Mouse (Mus musculus) heart, adult 18-20 months (tissue): ENCODE results near the gene Gtf2e1. TPM values are rescaled to one million over a fixed set of nuclear protein-coding genes. Genes with fewer than 3 reads are reported as not detected.

Source experiments
- DNase-seq, 2 experiments: peaks; one replicate each; pipeline ENCODE4 v3.0.0; 2021 to 2022; ENCODE audit warnings: mixed read lengths in 1 of 2
- long read RNA-seq, 2 experiments: library from polyadenylated mRNA; stranded (forward); transcript quantifications; one replicate each; pipeline ENCODE4 v2.0.0; 2021
- total RNA-seq, 2 experiments: library from RNA; stranded (reverse); gene quantifications; 2 replicates each; pipeline ENCODE4 v1.2.3; 2021

Gtf2e1 gene
- 1 to 10 TPM; 6.7 to 7.2 TPM for total RNA-seq
- long read RNA-seq, experiment 1, transcript Gtf2e1-201 (5 exons, 3,084 nt): major isoform, 12 of 14 reads
- long read RNA-seq, experiment 1, partial matches to known transcripts: 1 of 14 reads
- long read RNA-seq, experiment 1, other reads (novel, unspliced or antisense): 1 of 14 reads
- long read RNA-seq, experiment 2, partial matches to known transcripts: 0 of 4 reads
- long read RNA-seq, experiment 2, other reads (novel, unspliced or antisense): 0 of 4 reads

DNA sequence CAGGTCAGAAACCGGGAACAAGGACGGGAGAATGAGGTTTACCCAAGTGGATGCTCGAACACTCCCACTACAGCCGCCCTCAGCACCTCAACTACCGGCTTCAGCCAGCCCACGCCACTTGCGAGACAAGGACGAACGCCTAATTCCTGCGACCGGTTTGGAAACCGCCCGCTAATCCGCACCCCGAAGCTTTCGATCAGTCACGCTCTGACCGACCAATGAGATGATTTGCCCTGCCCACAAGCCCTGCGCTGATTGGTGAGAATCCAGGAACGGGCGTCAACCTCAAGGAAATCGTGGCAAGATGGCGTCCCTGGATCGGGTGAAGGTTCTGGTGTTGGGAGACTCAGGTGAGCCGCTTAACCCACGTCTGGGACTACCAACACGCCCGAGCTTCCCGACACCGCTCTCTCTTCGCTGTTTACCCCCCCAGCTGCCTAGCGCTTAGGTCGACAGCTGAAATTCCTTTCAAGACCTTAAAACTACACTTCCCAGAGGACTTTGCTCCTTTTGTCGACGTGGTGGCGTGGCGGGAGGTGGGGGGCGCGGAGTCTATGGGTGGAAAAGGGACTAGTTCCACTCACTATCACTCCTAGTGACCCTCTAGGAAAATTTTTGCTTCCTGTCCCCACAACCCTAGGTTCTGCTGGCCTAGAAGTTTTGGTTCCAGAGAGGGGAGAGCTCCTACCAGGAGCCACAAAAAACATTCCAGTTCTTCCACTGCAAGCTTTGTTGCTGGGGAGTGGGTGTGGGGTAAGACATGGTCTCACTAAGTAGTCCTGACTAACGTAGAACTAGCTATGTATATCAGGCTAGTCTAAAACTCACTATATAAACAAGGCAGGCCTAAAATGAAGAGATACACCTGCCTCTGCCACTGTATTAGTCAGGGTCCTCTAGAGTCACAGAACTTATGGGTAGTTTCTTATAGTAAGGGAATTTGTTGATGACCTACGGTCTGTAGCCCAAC lies at the start of gene Gtf2e1, which contains the start of gene Rabl3:
Gene Gtf2e1 (minus strand): TSS at position 179 of the 970 bp plus-strand sequence.
Gene Rabl3 (plus strand): TSS at position 275 of the 970 bp plus-strand sequence.
- peak; percentile 99 for DNase-seq

DNA sequence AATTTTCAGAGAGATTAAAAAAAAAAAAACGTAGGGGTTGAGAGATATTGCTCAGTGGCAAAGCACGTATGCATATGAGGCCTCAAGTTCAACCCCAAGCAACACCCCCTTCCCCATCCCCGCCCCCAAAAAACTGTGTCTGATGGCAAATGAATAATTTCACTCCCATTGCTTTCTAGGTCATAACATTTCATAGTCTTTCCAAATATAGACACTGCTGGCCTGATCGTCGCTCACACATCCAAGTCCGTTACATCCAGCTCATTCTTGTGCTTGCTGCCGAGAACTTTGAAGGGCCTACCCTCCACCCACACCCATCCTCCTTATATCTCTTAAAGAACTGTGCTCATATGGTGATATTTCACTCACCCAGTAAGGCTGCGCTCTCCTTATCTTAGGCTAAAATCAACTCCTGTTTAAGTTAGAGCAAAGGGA lies 45.6 kb upstream of the Gtf2e1 start:
- no peak for DNase-seq

DNA sequence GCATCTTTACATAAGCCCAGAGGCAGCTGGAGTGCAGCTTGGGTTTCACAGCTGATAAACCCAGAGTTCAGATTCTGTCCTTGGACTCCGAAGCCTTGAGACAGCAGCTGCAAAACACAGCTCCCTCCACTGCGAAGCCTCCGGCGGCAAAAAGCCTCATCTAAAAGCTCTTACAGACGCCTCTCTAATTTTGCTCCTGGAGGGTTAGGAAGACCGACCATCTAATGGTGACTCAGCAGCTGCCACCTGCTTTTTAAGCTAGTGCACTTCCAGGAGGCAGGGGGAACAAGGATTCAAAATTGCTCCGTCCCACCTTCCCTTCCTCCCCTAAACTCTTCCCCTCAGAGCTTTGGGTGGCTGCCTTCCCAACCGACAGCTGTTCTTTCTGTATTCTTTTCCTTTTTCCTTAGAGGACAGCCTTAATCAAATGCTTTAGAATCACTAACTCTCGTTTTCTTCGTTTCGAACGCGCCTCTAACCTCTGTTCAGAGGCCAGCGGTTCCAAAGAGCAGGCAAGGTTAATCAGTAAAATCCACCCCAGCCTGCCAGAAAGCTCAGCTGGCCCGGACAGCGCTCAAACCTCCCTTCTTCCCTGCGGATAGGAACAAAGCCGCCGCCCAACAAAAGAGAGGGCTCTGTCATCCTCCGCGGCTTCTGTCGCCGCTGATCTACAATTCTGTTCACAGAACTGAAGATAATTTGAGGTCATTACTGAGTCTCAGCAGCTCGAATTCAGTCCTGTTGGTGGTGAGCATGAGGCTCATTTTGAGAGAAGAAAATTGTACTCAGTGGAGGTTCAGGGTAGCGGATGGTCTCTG lies 44.8 kb upstream of the Gtf2e1 start:
- peak; percentile 58 to 64 for DNase-seq

DNA sequence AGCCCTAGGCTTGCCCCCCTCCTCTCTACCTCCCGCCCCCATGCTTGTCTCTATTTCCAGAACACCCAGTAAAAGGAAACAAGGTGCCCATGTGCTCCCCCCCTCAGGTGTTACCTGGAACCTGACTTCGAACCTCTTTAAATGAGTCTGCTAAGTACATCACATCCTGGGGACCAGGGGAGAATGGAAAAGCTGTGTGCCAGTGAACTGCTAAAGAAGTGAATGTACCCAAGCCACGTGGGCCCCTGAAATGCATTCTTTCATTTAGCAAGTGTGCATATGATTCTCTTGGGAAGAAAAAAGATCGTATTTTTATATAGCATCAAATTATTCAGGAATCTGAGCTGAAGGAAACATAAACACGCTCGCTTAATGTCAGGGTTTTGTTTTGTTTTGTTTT lies 44.2 kb upstream of the Gtf2e1 start:
- no peak for DNase-seq

DNA sequence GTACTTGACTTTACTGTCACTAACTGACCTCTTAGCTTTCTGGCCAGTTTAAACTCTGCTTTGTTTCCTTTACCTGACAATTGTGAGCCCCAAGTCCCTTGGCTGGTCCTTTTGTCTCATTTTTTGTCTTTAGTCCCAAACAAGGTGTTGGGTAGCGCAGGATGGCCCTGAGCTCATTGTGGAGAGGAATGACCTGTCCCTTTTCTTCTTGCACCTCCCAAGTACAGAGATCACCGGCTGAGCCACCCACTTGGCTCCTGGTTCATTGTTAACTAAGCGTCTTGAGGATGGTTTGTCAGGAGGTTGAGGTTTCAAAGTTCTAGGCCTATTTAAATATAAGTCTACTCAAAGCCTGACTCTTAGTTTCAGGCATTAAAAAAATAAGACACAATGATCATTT lies 43.7 kb upstream of the Gtf2e1 start:
- DNase-seq: no peak

DNA sequence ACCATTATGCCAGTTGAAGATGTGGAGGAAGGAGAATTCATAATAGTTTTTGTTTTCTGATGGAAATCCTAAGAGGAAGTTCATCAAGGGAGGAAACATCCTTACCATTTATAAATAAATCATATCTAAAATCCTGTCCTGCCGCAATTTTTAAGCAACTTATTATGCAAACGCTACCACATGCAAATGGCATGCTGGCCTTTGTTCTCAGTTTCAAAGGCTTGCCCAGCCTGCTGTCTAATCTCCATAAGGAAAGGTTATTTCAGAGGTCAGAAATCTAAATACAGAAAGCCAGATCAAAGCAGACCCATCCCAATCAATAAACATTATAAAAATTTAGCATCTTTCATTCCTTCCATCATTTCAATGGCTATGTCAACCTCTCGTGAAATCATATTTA lies 42.3 kb upstream of the Gtf2e1 start:
- no peak for DNase-seq

DNA sequence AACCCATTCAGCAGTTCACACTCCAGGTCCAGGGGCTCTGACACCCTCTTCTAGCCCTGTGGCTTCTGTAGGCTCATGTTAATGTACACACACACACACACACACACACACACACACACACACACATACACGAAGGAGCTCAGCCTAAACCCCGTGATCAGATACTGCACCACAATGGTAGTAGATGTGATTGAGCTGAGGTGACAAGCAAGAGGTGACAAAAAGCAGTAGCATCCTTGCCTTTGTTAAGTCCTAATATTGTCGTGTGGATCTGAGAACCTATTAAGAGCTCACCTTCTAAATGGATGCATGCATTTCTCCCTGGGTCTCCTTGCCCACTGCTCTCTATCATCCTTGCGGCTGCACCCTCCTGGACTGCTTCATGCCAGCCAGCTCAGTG lies 41.1 kb upstream of the Gtf2e1 start:
- no peak for DNase-seq

DNA sequence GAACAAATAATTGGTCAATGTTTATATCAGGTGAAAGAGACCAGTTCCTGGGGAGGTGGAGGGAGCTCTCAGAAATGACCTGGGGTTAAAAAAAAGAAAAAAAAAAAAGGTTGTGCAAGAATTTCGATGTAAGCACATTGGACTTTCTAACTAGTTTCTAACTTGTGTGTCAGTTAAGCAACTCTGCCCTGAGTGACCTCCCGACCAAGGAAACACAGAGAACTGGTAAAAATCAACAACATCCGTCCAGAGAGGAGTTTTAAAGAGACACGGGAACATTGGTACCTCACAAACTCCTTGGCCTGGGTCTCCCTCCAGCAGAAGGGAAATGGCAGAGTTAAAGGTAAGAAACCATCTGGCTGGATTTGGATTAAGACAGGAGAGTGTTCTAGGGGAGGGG lies 40.4 kb upstream of the Gtf2e1 start, which contains the start of gene Hgd:
Gene Hgd (plus strand): TSS at position 160 of the 400 bp plus-strand sequence.
- no peak for DNase-seq

DNA sequence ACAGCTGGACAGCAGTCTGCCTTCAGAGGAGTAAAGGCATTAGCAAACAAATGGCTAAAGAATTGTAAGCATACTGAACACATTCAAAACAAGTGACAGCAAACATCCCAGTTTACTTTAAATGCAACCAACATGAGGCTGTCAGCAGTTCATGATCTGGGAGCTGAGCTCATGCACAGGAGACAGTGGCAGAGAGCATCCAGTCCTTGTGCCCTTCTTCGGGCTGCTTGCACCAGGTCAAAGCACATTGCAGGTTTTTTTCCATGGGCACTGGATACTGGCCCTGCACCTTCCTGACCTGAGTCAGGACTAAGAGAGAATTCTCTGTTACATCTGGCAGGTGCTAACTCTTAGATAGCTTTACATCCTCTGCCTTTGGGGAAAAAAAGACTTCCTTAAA lies 40.0 kb upstream of the Gtf2e1 start:
- DNase-seq: no peak

DNA sequence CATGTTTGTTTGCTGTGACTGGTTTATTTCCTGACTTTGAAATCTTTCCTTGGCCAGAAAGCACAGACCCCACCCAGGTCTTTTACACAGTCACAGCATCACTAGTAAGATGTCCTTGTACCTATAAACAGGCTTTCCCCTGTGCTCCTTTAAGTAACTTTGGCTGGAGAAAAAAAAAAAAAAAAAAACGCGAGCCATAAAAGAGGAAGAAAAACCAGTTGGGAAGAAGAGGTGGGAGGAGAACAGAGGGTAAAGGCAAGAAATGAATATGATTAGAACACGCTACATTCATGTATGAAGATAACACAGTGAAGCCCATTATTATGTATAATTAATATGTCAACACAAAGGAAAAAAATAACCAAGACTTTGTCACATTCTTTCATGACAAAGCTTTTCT lies 35.7 kb upstream of the Gtf2e1 start:
- no peak for DNase-seq

DNA sequence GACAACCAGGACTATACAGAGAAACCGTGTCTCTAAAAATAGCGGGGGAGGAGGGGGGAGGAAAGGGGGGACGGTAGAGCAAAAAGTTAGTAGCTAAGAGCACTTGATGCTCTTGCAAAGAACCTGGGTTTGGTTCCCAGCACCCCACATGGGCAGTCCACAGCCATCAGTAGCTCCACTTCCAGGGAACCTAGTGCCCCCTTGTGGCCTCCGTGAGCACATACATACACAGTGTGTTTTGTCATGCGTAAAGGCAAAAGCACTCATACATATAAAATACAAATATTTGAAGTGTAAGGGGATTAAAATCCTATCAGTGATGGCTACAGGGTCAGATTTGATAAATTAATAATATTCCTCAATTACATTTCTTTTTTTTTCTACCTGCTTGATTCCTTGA lies 33.5 kb upstream of the Gtf2e1 start:
- no peak for DNase-seq

DNA sequence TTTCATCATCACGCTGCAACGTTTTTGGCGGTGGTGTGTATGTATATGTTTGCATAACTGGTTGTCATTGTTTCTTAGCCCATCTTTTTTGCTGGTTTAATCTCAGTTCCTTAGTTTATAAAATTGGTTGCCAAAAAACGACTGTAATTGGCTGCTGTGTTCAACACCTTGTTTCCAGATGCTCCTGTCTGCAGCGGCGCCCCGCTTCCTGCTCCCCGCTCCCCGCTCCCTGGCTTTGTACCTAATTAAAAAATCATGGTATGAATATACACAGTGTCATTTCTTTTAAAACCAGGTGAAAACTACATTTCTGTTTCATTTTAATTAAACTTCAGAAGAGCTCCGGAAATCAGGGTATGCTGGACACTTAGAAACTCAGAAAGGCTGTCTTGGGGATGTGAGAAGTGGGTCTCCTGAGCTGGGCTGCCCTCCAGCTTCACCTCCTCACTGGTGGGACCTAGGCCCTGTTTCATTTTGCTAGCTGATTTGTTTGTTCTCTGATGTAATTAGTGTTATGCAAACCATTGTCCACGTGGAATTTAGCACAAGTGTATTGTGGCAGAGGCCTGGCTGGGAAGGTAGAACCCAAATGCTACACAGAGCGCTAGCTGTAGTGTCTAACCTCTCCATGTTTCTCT lies 32.6 kb upstream of the Gtf2e1 start:
- no peak for DNase-seq

DNA sequence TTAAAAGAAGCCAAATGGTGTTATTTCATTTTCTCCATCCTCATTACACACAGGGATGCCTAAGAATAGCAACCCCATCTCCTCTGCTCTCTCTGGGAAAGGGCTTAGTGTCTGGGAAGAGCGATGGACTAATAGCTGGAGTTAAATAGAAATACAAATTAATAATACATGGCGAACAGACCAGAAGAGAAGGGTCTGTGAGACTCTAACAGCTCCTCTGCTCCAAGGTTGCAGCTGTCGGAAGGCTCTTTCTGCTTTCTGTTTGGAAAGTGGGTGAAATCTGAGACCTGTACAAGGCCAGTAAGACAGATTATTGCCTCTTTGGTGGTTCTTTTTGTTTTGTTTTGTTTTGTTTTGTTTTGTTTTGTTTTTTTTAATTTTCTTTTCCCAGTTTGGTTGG lies 32.0 kb upstream of the Gtf2e1 start:
- no peak for DNase-seq

DNA sequence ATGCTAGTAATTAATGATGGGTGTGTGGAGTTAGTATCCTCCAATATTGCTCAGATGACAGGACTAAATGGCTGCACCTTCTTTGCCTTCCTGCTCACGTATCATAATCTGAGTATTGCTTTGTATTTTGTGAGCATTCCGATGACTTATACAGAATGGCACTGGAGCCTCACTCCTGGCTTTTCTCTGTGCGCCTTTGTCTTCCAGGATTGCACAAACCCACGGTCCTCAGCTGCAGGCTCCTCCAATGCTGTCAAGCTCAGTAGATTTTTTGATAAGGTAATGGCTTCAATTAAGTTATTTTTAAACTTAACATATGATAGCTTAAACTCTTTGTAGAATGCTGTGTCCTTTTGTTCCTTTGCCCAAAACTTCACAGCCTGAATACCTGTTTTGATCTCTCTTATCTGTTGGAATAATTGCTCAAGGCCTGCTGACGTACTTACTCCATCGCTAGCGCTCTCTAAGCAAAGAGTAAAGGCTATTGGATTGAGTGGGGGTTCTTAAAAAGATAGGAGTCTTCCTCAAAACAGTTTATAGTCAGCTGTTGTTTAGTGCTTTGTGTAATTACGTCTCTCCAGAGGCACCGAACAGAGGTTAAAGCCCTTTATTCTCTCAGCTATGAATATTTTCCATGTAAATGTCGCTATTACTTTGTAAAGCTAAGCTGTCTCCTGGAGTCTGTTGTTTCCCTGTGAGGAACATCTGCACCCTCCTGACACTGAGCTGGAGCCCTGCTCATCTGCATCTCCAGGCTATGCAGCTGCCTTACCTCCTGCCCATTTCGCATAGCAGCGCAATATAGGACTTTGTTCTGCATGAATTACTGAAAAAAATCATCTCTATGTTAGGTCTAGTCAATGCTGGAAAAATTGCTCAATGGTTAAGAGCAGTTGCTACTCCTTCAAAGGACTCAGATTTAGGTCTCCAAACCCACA lies 27.8 kb upstream of the Gtf2e1 start:
- DNase-seq: no peak

DNA sequence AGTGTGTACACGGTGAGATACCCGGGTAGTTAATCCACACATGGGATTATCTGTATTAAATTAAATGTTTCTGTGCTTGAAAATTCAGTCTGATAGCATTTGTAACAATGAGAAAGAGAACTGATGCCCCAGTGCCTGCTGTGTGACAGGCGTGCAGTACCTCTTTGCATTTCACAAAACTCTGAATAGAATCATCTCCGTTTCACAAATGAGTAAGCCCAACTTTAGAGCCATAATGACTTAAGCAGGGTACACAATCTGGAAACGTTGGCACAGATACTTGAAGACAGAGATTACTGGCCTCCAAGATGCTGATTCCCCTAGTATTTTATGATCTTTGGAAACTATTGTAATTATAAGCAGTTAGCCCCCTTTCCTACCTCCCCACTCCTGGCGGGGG lies 26.5 kb upstream of the Gtf2e1 start:
- DNase-seq: no peak

DNA sequence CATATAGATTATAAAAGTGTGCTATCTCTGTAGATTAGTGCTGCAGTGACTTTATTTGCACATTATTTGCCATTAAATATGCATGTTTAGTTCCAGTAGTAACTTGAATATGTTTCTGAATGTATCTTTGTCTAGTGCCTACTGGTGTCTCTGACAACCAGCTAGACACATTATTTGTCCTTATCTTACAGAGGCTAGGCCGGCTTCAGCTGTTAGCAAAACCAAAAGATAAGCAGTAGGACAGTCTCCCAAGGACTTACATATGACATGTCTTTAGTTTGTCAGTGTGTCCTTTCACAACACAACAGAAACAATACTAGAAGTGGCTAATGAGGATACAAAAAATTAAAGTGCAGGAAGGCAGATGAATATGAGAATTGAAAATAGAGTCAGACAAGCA lies 25.5 kb upstream of the Gtf2e1 start:
- DNase-seq: no peak

DNA sequence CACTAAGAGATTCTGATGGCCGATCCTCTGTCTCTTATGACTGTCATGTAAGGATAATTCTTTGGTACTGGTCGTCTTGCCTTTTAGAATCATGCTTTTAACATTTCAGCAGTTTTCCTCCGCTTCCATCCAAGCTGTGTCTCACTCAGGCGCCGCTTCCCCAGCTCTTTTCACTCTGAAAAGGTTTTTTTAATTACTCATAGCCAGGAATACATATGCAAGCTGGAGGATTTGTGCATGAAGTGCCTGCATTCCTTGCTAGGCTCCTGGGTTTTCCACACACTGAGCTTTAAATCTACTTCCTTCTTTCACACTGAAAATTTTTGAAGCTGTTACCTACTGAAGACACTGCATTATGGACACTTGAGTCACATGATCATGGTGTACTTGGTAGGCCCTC lies 23.4 kb upstream of the Gtf2e1 start:
- no peak for DNase-seq

DNA sequence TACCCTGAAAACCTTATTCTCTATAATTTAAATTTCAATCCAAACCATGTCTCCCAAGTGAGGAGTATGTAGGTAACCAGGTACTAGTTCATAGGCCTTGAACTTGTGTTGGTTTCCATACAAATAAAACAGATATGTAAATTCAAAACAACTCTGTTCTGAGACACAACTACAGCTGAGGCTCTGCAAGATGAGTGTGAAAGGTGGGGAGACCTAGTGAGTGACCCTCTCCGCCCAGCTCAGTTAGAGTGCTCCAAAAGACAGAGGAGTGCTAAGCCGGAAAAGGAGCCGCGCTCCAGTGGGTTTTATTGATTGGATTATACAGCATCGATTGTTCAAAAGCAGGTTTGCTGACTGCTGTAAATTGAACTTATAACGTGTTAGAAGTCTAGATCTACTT lies 22.8 kb upstream of the Gtf2e1 start:
- DNase-seq: no peak

DNA sequence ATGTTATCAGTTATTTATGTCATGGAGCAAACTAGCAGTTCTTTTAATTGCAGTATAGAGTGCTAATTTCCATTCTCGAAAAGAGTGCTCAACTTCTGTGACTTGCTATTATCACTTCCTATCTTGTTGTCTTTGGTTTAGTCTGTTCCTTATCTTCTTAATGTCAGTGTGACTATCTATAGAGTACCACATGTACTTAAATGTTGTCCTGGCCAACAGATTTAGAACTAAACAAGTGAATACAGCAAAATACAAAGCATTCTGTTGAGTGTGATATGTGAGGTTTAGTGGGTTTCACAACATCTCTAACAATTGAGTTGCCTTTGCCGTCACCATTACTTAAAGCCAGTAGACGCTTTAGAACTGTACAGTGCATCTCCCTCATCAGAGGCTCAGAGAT lies 13.2 kb upstream of the Gtf2e1 start:
- DNase-seq: no peak

DNA sequence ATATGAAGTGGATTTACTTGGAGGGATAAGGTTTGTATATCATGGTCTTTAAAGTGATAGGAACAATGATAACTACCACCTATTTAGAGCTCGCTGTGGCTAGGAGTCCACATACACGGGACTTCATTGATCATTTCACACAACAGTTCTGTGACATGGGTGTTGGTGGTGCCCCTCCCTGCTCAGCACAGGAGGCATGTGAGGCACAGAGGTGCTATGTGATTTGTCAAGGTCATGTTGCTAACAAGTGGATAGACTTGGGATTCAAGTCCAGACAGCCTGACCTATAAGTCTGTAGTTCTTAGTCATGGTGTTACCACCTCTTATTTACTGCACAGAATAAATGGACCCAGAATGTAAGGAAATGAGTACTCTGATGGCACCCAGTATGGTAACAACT lies 11.4 kb upstream of the Gtf2e1 start:
- peak in 1 of 2 experiments; percentile 9 for DNase-seq

DNA sequence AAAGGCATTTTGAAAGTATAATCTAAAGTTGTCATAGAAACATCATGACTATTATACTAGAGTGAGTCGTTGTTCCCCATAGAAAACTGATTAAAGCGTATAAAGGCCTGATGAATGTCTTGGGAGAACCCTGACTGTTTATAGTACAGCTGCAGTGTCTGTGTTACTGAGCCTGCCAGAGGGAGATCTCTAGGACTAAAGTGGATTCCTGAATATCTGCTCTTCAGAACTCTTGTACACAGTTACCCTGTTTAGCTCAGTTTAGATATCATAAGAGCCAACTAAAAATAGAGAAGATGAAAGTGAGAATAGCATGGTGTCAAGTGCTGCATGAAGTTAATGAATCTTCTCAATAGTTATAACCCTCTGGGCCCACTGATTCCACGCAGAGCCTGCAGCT lies 10.7 kb upstream of the Gtf2e1 start:
- peak; percentile 12 to 29 for DNase-seq
